Mouse (Mus musculus) limb, embryonic 12.5 days (tissue): Measurements from ENCODE around the gene C1ql1. TPM values are rescaled to one million over a fixed set of nuclear protein-coding genes. Genes with fewer than 3 reads are reported as not detected.
A peak's percentile ranks its signal among the peaks of the same experiment; 100 is the strongest.

Experiments used
- ATAC-seq: fragments of 200-750 bp; cut with Nextera tagmentation; 2 replicates; pipeline ENCODE4 v1.8.0; 2017; ENCODE audit warnings: low read depth, moderate TSS enrichment; ENCODE audit not compliant: insufficient number of reproducible peaks, insufficient read depth, low FRiP score, low TSS enrichment
- H3K27ac ChIP-seq: fragments of 300-500 bp; sonication (generic); 2 replicates; pipeline ENCODE4 v1.5.1; 2016; ENCODE audit warnings: mild to moderate bottlenecking, moderate library complexity
- H3K27me3 ChIP-seq: fragments of 300-500 bp; sonication (generic); 2 replicates; pipeline ENCODE4 v1.6.1; 2016; ENCODE audit warnings: mild to moderate bottlenecking, moderate library complexity
- H3K36me3 ChIP-seq: fragments of 300-500 bp; sonication (generic); 2 replicates; pipeline ENCODE4 v1.6.1; 2016; ENCODE audit warnings: mild to moderate bottlenecking, moderate library complexity
- H3K4me1 ChIP-seq: fragments of 300-500 bp; sonication (generic); replicated peaks from 2 replicates; pipeline ENCODE4 v1.6.1; 2016
- H3K4me2 ChIP-seq: fragments of 300-500 bp; sonication (generic); 2 replicates; pipeline ENCODE4 v1.6.1; 2016; ENCODE audit warnings: mild to moderate bottlenecking, moderate library complexity
- H3K4me3 ChIP-seq: fragments of 300-500 bp; sonication (generic); replicated peaks from 2 replicates; pipeline ENCODE4 v1.5.1; 2016; ENCODE audit warnings: mild to moderate bottlenecking
- H3K9ac ChIP-seq: fragments of 300-500 bp; sonication (generic); replicated peaks from 2 replicates; pipeline ENCODE4 v1.6.1; 2016; ENCODE audit warnings: mild to moderate bottlenecking, moderate library complexity
- H3K9me3 ChIP-seq: fragments of 300-500 bp; sonication (generic); 2 replicates; pipeline ENCODE4 v1.6.1; 2016; ENCODE audit warnings: mild to moderate bottlenecking, moderate library complexity
- WGBS: fragments of 180-500 bp; shearing (Covaris S2); methylation state at CpG from one replicate; pipeline ENCODE4 v1.1.7; 2016; 5-methylcytosine and 5-hydroxymethylcytosine counted together
- polyA plus RNA-seq: library from polyadenylated mRNA; unstranded; fragments of >200 nt; fragmentation: Nextera tagmentation; extraction: Ambion mirVana; gene quantifications from 2 replicates; pipeline ENCODE4 v1.2.1, GENCODE M21; 2016

Gene C1ql1
- polyA plus RNA-seq, 1 experiment from 2014 or later: 1.3 TPM

GRCm38 (mm10) chr11:102898408-102898807 lies 48.1 kb downstream of the C1ql1 start:
- H3K9me3 ChIP-seq: no peaks in the 10 kb centered on the region
- H3K36me3 ChIP-seq: no peaks in the 10 kb centered on the region
- 79% methylated on average over 9 of the region's 9 CpGs for WGBS
- H3K27ac ChIP-seq: no peak overlapping the region
- H3K4me3 ChIP-seq: no peak overlapping the region
- peaks cover 46% of the 10 kb centered on the region for H3K27me3 ChIP-seq
- H3K4me1 ChIP-seq: peaks cover 8% of the 10 kb centered on the region
- no peak overlapping the region for H3K4me2 ChIP-seq
- no peak for ATAC-seq
- no peak overlapping the region for H3K9ac ChIP-seq

DNA sequence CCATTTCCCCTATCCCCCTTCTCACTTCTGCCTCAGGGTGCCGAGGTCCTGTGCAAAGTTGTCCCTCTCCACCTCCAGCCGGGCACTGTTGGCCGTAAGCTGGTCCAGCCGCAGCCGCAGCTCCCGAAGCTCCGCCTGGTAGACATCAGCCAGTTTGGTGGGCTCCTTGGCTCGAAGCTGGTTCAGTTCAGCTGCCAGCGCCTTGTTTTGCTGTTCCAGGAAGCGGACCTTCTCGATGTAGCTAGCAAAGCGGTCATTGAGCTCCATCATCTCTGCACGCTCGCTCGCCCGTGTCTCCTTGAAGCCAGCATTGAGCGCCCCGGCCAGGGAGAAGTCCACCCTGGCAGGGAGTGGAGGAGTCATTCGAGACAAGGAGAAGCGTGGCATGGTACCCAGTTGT lies 49.8 kb downstream of the C1ql1 start:
- Histone ChIP-seq H3K9ac (no peak overlapping the region), H3K4me1 (peaks cover 10% of the 10 kb centered on the region), H3K36me3 (no peaks in the 10 kb centered on the region), H3K4me3 (no peak overlapping the region), H3K9me3 (no peaks in the 10 kb centered on the region), H3K27me3 (peaks cover 58% of the 10 kb centered on the region), H3K27ac (no peak overlapping the region), H3K4me2 (no peak overlapping the region)
- ATAC-seq: no peak
- WGBS: 77% methylated on average over 20 of the region's 20 CpGs

DNA sequence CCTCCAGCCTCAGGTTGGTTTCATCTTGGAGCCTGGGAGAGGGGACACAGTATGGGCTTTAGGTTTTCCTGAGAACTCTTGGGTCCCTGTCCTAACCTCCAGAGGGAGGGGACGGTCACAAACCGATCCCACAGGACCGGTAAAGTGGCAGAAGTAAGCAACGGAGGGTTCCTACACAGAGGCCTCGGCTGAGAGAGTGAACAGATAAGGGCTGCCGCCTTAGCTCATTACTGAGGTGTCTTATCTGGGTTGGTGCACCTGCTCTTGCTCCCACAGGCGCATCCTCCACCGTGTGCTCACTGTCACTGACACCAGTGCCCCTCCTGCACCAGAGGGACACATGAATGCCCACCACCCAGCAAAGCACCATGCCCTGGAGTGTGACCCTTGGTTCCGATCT lies 50.7 kb downstream of the C1ql1 start:
- H3K4me2 ChIP-seq: no peak overlapping the region
- peaks cover 63% of the 10 kb centered on the region for H3K27me3 ChIP-seq
- no peak overlapping the region for H3K27ac ChIP-seq
- 80% methylated on average over 9 of the region's 9 CpGs for WGBS
- no peak overlapping the region for H3K4me3 ChIP-seq
- H3K36me3 ChIP-seq: no peaks in the 10 kb centered on the region
- no peak overlapping the region for H3K9ac ChIP-seq
- no peaks in the 10 kb centered on the region for H3K9me3 ChIP-seq
- peaks cover 10% of the 10 kb centered on the region for H3K4me1 ChIP-seq
- ATAC-seq: no peak

- no peaks in the 10 kb centered on the region for H3K36me3 ChIP-seq
- H3K27me3 ChIP-seq: peaks cover 59% of the 10 kb centered on the region
- ATAC-seq: no peak
- WGBS: 77% methylated on average over 4 of the region's 4 CpGs
- H3K9ac ChIP-seq: no peak overlapping the region
- no peaks in the 10 kb centered on the region for H3K9me3 ChIP-seq
- no peak overlapping the region for H3K4me3 ChIP-seq
- peaks cover 10% of the 10 kb centered on the region for H3K4me1 ChIP-seq
- H3K4me2 ChIP-seq: no peak overlapping the region
- H3K27ac ChIP-seq: no peak overlapping the region
Observed at GRCm38 (mm10) chr11:102894716-102895115, 51.8 kb downstream of the C1ql1 start.

GRCm38 (mm10) chr11:102893015-102893651 lies 53.4 kb downstream of the C1ql1 start:
- peak overlapping the region; percentile 59 for H3K9ac ChIP-seq
- ATAC-seq: peak; percentile 48; the same call in 1 of the 2 replicates
- H3K4me3 ChIP-seq: peak overlapping the region; percentile 40
- no peaks in the 10 kb centered on the region for H3K9me3 ChIP-seq
- peaks cover 72% of the 10 kb centered on the region for H3K27me3 ChIP-seq
- peaks cover 10% of the 10 kb centered on the region for H3K4me1 ChIP-seq
- peak overlapping the region; percentile 69 for H3K4me2 ChIP-seq
- 2% methylated on average over 43 of the region's 43 CpGs for WGBS
- H3K27ac ChIP-seq: no peak overlapping the region
- H3K36me3 ChIP-seq: no peaks in the 10 kb centered on the region

DNA sequence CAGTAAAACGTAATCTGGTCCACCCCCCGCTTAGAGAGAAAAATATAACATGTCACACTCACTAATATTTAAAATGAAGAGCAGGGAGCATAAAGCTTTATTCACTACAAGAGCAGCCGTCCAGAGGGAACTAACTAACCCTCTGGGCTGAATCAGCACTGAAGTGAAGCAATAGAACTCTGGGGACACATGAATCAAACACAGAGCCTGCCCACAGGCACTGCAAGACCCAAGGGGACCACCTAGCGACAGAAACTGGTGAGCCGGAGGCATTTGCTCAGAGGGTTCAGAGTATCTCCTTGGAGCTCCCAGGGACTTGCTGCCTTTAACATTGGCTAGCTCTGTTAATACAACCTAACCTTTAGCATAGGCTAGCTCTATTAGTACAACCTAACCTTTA lies 56.4 kb downstream of the C1ql1 start:
- Histone ChIP-seq H3K9me3 (no peaks in the 10 kb centered on the region), H3K27ac (no peak overlapping the region), H3K4me3 (no peak overlapping the region), H3K4me2 (no peak overlapping the region), H3K4me1 (peaks cover 5% of the 10 kb centered on the region), H3K36me3 (no peaks in the 10 kb centered on the region), H3K9ac (no peak overlapping the region), H3K27me3 (peaks cover 69% of the 10 kb centered on the region)
- ATAC-seq: no peak
- WGBS: 67% methylated on average over 5 of the region's 5 CpGs

Other genes with a start within 250 kb of the C1ql1 start
- 52.4 and 54.9 TPM in 2 replicates for gene Ccdc43, start 248.9 kb downstream of the C1ql1 start, polyA plus RNA-seq
- gene Adam11, start 185.2 kb downstream of the C1ql1 start, polyA plus RNA-seq: 20.9 and 22.2 TPM in 2 replicates
- gene Gjc1, start 127.0 kb downstream of the C1ql1 start, polyA plus RNA-seq: 117 and 118 TPM in 2 replicates
- gene Higd1b, start 110.8 kb downstream of the C1ql1 start, polyA plus RNA-seq: not detected in 2 replicates
- gene Eftud2, start 65.7 kb downstream of the C1ql1 start, polyA plus RNA-seq: 260 and 269 TPM in 2 replicates
- gene Ccdc103, start 65.5 kb downstream of the C1ql1 start, polyA plus RNA-seq: 0.99 and 1.1 TPM in 2 replicates
- gene Fam187a, start 61.5 kb downstream of the C1ql1 start, polyA plus RNA-seq: not detected in 2 replicates
- 0.25 and 0.41 TPM in 2 replicates for gene Gfap, start 45.8 kb downstream of the C1ql1 start, polyA plus RNA-seq
- gene Kif18b, start 21.6 kb downstream of the C1ql1 start, polyA plus RNA-seq: 10.3 and 13.1 TPM in 2 replicates
- 53.6 and 53.7 TPM in 2 replicates for gene Nmt1, start 81.5 kb upstream of the C1ql1 start, polyA plus RNA-seq
- 167 and 192 TPM in 2 replicates for gene Dcakd, start 81.6 kb upstream of the C1ql1 start, polyA plus RNA-seq
- 2.9 and 3.6 TPM in 2 replicates for gene Plcd3, start 155.0 kb upstream of the C1ql1 start, polyA plus RNA-seq
- gene Acbd4, start 155.0 kb upstream of the C1ql1 start, polyA plus RNA-seq: 8.1 and 11.9 TPM in 2 replicates
- 3.9 and 4.0 TPM in 2 replicates for gene Hexim1, start 169.5 kb upstream of the C1ql1 start, polyA plus RNA-seq
- 12.8 and 13.2 TPM in 2 replicates for gene Hexim2, start 185.7 kb upstream of the C1ql1 start, polyA plus RNA-seq
- gene Fmnl1, start 224.4 kb upstream of the C1ql1 start, polyA plus RNA-seq: 0.78 and 1.4 TPM in 2 replicates